Mouse (Mus musculus) embryonic stem cell, embryonic (primary cell): ENCODE measurements at regions not wholly inside any gene's neighbourhood (a gene's known extent, or its start where the extent isn't known, plus 50 kb on each side); places are given as distances from the start of the nearest gene placed in this dataset.

Experiments
- CTCF ChIA-PET, 4 experiments: fragments of 300-600 bp in 2 of 4; fragments of 350-600 bp in 2 of 4; sonication (Branson Sonifier 250); formaldehyde crosslinking; loops; one replicate each; lab custom pipeline; 2022; ENCODE audit warnings: inconsistent platforms in 2 of 4; lab: Charles Lee
- POLR2A ChIA-PET, 4 experiments: fragments of 300-600 bp in 2 of 4; fragments of 350-600 bp in 2 of 4; sonication (Branson Sonifier 250); formaldehyde crosslinking; loops; one replicate each; lab custom pipeline; 2022; ENCODE audit warnings: antibody characterized with exemption in 4 of 4, inconsistent platforms in 1 of 4; lab: Charles Lee

DNA sequence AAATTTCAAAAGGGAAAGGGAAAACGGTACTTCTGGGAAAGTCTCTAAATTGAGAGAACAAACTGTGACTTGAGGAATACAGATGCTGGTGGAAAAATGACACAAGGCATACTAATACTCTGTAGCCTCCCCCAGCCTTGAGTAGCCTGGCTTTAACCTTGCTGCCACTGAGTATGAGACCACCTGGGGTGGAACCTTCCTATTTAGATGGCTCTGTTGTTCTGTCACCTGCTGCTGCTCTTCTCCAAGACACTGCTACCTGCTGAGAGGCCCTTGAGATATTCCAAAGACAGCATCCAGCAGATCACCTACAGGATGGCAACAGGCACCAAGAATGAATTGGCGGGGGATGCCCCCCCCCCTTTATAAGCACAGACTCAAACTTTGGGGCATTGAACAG lies 380.5 kb upstream of the Klf6 start:
- ChIA-PET CTCF (no interaction called here), POLR2A (no interaction called here)

GRCm38 (mm10) chr13:5492266-5492665 lies 369.0 kb upstream of the Klf6 start:
- CTCF ChIA-PET = no interaction called here
- POLR2A ChIA-PET = no interaction called here

DNA sequence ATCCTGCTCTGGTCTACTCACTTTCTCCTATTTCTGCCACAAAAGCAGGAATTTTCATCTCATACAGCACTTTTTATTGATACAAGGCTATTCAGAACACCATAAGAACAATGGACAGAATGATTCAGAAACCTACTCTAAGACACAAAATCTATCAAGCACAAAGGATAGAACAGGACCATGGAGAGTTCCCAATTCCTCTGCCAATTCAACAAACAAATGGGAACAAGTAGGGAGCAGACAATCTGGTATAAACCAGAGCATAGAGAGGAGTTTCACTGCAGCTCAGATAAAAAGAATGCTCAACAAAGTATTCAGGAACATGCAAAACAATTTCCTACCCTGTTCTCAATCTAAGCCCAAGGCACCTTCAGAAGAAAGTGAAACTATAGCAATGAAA lies 363.7 kb upstream of the Klf6 start:
- ChIA-PET POLR2A (no interaction called here), CTCF (no interaction called here)

- CTCF ChIA-PET = no interaction called here
- POLR2A ChIA-PET = no interaction called here
Measured at GRCm38 (mm10) chr13:5511784-5512183, 349.5 kb upstream of the Klf6 start.

DNA sequence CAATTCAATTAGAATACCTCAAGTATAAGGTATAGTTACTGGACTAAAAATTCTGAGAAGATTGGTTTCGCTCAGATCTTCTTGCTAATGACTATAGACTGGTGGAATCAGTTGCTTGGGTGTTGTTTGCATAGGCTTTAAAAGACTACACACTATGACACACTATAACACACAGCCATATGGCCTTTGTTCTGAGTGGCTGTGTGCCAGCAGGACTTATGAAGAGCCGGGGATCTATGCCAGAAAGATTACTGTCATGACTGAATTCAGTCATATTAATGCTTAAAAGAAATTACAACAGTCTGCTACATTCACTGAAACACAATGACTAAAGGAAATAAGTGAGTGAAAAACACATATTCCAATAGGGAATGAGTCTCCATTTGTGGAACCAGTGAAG lies 345.7 kb upstream of the Klf6 start:
- POLR2A ChIA-PET = no interaction called here

GRCm38 (mm10) chr13:5516088-5516487 lies 345.2 kb upstream of the Klf6 start:
- POLR2A ChIA-PET = no interaction called here
- CTCF ChIA-PET = no interaction called here

More for the DNA sequence above, 345.7 kb upstream of the Klf6 start:
- CTCF ChIA-PET = no interaction called here

GRCm38 (mm10) chr13:5519181-5519580 lies 342.1 kb upstream of the Klf6 start:
- ChIA-PET CTCF (no interaction called here), POLR2A (interaction anchor here in 1 of 4 experiments (1.3 kb wide), 1 partner anchor 10 kb away, joined by 5 read pairs; no protein-coding TSS in a partner anchor)

GRCm38 (mm10) chr13:5519600-5519999 lies 341.7 kb upstream of the Klf6 start:
- POLR2A ChIA-PET = interaction anchor here in 1 of 4 experiments (1.3 kb wide), 1 partner anchor 10 kb away, joined by 5 read pairs; no protein-coding TSS in a partner anchor
- CTCF ChIA-PET = interaction anchor here in 1 of 4 experiments (0.7 kb wide), 1 partner anchor 16 kb away, joined by 10 read pairs; no protein-coding TSS in a partner anchor

DNA sequence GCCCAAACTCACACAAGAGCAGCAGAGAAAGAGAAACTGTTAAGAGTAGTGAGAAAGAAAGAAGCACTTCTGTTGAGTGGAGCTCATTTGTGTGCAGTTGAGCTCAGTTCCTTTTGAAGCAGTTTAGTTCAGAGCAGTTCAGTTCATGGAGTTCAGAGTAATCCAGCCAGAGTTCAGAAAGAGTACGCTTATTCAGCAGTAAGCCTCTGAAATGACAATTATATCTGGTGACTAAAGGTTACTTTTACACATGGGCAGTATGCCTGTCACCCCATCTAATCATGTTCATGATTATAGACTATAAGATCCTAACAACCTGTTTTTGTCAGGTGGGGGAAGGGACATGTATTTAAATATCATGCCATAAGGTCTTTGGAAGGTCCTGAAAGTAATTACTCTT lies 333.9 kb upstream of the Klf6 start:
- ChIA-PET CTCF (no interaction called here), POLR2A (no interaction called here)

DNA sequence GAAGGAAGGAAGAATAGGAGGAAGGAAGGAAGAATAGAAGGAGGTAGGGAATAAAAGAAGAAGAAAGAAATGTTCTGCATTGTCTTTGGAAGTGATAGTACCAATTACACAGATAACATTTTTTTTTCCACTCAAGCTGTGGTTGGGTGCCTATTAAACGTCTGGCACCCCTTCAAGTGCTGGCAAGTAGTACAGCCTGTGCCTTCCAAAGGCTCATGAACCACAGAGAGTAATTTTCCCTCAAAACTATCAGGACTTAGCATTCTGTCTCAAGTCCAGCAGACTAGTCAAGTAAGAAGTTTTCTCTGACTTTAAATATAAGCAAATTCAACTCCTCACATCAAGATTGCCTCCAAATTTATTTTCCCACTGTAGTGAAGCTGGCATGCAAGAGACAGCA lies 321.0 kb upstream of the Klf6 start:
- POLR2A ChIA-PET = no interaction called here
- CTCF ChIA-PET = no interaction called here

DNA sequence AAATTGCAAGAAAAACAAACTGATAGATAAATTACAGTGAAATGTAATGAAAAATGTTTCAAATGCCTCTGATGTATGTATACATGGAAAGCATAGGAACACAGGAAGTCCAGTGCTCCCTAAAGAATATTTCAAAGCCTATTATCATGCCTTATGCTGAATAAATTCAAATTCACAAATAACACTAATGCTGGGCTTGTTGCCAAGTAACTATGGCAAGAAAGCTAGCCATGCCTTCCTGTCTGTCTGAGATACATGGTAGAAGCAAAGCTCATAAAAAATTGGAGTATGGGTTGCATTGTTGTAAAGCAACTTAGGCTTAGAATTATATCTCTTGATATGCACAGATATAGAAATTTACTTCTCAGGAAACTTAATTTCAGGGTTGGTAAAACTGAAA lies 315.8 kb upstream of the Klf6 start:
- POLR2A ChIA-PET = no interaction called here
- CTCF ChIA-PET = no interaction called here

- ChIA-PET CTCF (no interaction called here), POLR2A (no interaction called here)
Measured at GRCm38 (mm10) chr13:5546011-5546410, 315.3 kb upstream of the Klf6 start.

GRCm38 (mm10) chr13:5546937-5547336 lies 314.3 kb upstream of the Klf6 start:
- CTCF ChIA-PET = no interaction called here
- POLR2A ChIA-PET = interaction anchor here in 1 of 4 experiments (0.6 kb wide), 1 partner anchor 764 kb away, joined by 3 read pairs; no protein-coding TSS in a partner anchor

- ChIA-PET CTCF (no interaction called here), POLR2A (interaction anchor here in 2 of 4 experiments (0.9 to 2.6 kb wide), 3 partner anchors 311 to 353 kb away, joined by 3 to 14 read pairs (median 3); partner anchors contain the start of gene Klf6 (in 1 of the 2))
Measured at GRCm38 (mm10) chr13:5548768-5549167, 312.5 kb upstream of the Klf6 start.

GRCm38 (mm10) chr13:5549175-5549574 lies 312.1 kb upstream of the Klf6 start:
- ChIA-PET POLR2A (interaction anchor here in 2 of 4 experiments (1.1 to 2.6 kb wide), 5 partner anchors 15 to 352 kb away, joined by 3 to 14 read pairs (median 6); partner anchors contain the start of gene Klf6 (in 2 of the 2)), CTCF (no interaction called here)

- ChIA-PET POLR2A (interaction anchor here in 3 of 4 experiments (0.6 to 2.6 kb wide), 13 partner anchors 14 to 352 kb away, joined by 3 to 14 read pairs (median 3); partner anchors contain the start of gene Klf6 (in 3 of the 3)), CTCF (no interaction called here)
Measured at GRCm38 (mm10) chr13:5549747-5550146, 311.5 kb upstream of the Klf6 start.

- ChIA-PET CTCF (no interaction called here), POLR2A (interaction anchor here in 3 of 4 experiments (0.6 to 2.6 kb wide), 15 partner anchors 14 to 403 kb away, joined by 3 to 14 read pairs (median 3); partner anchors contain the start of gene Klf6 (in 3 of the 3))
Measured at GRCm38 (mm10) chr13:5550354-5550753, 310.9 kb upstream of the Klf6 start.

GRCm38 (mm10) chr13:5551131-5551530 lies 310.2 kb upstream of the Klf6 start:
- CTCF ChIA-PET = no interaction called here
- POLR2A ChIA-PET = interaction anchor here in 3 of 4 experiments (0.8 to 2.6 kb wide), 7 partner anchors 251 to 391 kb away, joined by 3 to 14 read pairs (median 4); partner anchors contain the start of gene Klf6 (in 3 of the 3)

- ChIA-PET POLR2A (interaction anchor here in 1 of 4 experiments (0.7 kb wide), 1 partner anchor 145 kb away, joined by 5 read pairs; no protein-coding TSS in a partner anchor), CTCF (no interaction called here)
Measured at GRCm38 (mm10) chr13:5553461-5553860, 307.8 kb upstream of the Klf6 start.

- ChIA-PET CTCF (no interaction called here), POLR2A (interaction anchor here in 1 of 4 experiments (0.7 kb wide), 1 partner anchor 300 kb away, joined by 9 read pairs; no protein-coding TSS in a partner anchor)
Measured at GRCm38 (mm10) chr13:5558095-5558494, 303.2 kb upstream of the Klf6 start.

DNA sequence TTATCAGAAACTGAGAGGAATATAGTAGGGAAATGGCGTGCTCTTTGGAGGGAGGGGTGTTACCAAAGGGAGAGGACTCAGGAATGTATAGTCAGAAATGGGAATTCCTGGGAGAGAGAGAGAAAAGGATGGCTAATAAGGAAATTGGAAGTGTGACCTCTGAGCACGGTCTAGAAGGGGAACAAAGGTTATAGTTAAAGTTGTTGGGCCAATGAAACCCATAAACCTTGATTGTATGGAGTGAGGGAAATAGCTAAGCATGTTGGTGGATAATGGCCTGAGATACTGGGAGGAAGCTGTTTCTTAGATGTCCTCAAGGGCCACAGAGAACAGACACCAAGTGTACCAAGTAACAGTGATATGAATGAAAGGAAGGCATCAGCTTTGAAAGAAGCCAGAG lies 294.8 kb upstream of the Klf6 start:
- ChIA-PET CTCF (no interaction called here), POLR2A (no interaction called here)
